Mouse (Mus musculus): ENCODE data around the gene Axl.

Gene Axl

GRCm38 (mm10) chr7:25788220-25789128 lies at the start of gene Axl:
Gene Axl, minus strand, starts transcription at chr7:25788705.
- DNase-seq (ENCODE audit: low spot score): no peak

GRCm38 (mm10) chr7:25835188-25835891 lies 46.8 kb upstream of the Axl start:
- no peak for DNase-seq (ENCODE audit: low spot score)

DNA sequence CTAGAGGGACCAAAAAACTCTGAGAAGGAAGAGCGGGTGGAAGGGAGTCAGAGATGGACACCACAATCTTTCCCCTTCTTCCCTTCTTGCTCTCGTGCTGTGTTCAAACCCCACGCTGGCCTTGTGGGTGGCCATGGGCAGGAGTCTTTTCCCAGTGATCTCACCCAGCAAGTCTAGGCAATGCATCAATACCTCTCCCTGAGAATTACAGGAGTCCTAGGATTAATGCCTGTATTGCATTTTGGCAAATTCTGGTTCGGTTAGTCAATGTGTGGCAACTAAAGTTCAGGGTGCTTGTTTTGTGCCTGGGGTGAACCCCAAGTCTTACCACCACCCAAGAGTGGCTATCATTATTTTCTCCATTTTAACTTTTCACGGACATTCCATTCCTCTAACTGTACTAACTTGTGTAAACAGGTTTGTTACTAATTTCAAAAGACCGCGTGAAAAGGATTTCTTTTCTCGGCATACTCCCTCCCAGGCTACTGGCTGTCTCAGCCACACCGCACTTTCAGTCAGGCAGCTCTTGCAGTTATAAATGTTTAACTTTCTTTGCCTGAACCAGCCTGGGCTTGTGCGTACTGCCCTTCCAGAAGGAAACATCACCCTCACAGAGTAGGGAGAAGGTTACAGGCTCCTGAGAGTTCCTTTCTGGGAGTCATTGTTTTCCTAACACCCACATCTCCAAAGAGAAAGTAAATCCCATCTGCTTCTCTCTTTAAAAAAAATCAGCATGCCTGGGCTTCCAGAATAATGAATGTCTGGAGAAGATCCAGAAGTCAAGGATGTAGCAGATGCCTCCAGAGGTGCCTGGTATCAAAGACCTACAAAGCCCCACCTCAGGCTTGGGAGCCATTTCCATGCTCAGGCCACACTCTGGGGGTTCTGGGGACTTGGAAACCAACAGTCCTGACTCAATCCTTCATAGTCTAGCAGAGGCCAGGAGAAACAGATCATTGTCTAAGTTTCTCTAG lies 43.3 kb upstream of the Axl start:
- DNase-seq (ENCODE audit: low spot score): no peak

- no peak for DNase-seq (ENCODE audit: low spot score)
These were observed 41.7 kb upstream of the Axl start for GRCm38 (mm10) chr7:25830251-25830650.

GRCm38 (mm10) chr7:25827199-25827598 lies 38.7 kb upstream of the Axl start:
- DNase-seq (ENCODE audit: low spot score): no peak

GRCm38 (mm10) chr7:25826029-25826428 lies 37.5 kb upstream of the Axl start:
- no peak for DNase-seq (ENCODE audit: low spot score)

DNA sequence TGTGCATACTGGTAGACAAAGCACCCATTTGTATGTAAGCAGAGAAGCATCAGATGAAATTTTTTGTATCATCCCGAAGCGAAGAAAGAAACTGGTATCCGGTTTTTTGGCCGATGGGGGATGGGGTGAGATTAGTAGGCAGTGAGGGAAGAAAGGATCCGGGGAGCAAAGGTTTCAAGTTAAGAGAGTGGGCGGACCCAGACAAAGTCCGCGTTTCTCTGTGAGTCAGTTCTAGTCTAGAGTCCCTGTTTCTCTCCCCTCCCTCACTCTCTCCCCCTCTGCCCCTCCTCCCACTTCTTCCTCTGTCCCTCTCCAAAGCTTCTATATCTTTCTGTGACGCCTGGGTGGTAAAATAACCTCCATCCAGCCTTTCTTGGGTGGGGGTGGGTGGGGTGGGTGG lies 36.5 kb upstream of the Axl start:
- no peak for DNase-seq (ENCODE audit: low spot score)

- DNase-seq (ENCODE audit: low spot score): no peak
These were observed 27.9 kb upstream of the Axl start, which contains the start of gene Cyp2s1 for GRCm38 (mm10) chr7:25816241-25816919. Gene Cyp2s1, minus strand, starts transcription at chr7:25816913.

DNA sequence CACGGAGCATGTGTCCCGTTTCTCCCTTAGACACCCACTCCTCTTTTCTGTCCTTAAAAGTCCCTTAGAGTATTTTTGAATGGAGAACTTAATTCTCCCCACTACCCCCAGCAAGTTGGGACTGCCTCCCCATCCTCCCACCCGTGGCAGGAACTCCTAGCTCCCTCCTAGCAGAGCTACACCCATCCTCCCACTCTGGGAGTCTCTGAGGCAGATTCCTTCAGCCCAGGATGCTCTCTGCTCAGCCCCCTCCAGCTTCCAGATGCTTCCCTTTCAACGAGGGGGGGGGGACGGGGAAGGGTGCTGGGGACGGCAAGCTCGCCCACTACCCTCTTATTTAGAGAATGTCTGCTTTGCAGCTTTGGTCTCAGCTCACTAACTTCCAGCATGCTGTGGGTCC lies 27.1 kb upstream of the Axl start:
- DNase-seq (ENCODE audit: low spot score): no peak

GRCm38 (mm10) chr7:25814711-25815110 lies 26.2 kb upstream of the Axl start:
- DNase-seq (ENCODE audit: low spot score): no peak

DNA sequence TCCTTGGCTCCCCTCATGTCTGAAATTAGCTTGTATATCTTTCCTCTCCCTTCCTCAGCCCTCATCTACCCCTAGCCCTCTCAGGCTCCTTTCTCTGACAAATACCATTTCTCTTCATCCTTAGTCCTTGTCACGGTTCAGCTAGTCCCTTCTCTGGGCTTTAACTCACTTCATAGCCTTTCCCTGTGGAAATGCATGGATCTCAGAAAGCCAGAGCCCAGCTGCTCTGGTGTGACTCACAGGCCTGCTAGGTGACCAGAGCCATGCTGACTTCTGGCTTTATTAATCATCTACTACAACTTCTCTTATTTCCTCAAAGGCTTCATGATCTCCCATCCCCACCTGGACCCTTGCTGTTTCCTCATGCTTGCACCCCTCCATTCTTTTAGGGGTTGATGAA lies 23.7 kb upstream of the Axl start:
- DNase-seq (ENCODE audit: low spot score): no peak

DNA sequence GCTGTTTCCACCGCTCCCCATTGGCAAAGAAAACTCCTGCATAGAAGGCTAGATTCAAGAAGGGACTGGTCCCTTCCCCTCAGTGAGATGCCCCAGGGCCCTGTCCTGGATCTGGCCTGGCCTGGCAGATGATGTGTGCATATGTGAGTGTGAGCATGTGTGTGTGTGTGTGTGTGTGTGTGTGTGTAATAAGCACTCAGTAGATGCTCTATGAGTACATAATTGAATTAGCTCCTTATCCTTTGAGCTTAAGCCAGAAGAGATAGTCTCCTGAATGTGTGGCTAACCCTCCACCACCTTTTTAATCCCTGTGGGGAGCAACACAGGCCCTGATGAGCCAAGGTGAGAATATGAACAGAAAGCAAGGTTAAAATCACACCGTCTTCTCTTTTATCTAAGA lies 23.2 kb upstream of the Axl start:
- no peak for DNase-seq (ENCODE audit: low spot score)

- no peak for DNase-seq (ENCODE audit: low spot score)
These were observed 17.3 kb upstream of the Axl start for GRCm38 (mm10) chr7:25805631-25806343.

GRCm38 (mm10) chr7:25804792-25805191 lies 16.3 kb upstream of the Axl start:
- DNase-seq (ENCODE audit: low spot score): no peak

- DNase-seq (ENCODE audit: low spot score): no peak
These were observed 15.0 kb upstream of the Axl start for GRCm38 (mm10) chr7:25803460-25803859.

- no peak for DNase-seq (ENCODE audit: low spot score)
These were observed 14.0 kb upstream of the Axl start for GRCm38 (mm10) chr7:25802241-25803125.

DNA sequence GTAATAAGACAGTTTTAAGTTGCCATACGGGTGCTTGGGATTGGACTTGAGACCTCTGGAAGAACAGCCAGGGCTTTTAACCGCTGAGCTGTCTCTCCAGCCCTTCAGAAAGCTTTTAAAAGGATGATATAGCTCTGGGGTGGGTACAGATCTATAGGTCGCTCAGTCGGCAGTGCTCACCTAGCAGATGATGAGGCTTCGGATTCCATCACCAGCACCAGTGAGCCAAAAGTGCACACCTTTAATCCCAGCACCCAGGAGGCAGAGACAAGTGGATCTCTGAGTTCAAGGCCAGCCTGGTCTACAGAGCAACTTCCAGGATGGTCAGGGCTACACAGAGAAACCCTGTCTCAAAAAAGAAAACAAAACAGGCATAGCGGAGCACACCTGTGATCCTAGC lies 12.5 kb upstream of the Axl start:
- no peak for DNase-seq (ENCODE audit: low spot score)

GRCm38 (mm10) chr7:25799369-25799768 lies 10.9 kb upstream of the Axl start:
- no peak for DNase-seq (ENCODE audit: low spot score)

DNA sequence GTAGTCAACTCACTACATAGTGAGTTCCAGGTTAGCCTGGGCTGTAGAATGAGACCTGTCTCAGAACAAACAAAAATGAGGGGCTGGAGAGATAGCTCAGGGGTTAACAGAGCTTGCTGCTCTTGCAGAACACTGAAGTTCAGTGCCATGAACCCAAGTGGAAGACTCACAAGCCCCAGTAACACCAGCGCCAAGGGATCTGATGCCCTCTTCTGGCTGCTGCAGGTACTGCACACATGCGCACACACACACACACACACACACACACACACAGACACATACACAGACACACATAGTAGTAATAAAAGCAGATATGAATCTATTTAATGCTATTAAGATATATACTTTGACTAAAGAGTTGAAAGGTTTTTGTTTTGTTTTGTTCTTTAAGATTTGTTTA lies 10.0 kb upstream of the Axl start:
- DNase-seq (ENCODE audit: low spot score): no peak

DNA sequence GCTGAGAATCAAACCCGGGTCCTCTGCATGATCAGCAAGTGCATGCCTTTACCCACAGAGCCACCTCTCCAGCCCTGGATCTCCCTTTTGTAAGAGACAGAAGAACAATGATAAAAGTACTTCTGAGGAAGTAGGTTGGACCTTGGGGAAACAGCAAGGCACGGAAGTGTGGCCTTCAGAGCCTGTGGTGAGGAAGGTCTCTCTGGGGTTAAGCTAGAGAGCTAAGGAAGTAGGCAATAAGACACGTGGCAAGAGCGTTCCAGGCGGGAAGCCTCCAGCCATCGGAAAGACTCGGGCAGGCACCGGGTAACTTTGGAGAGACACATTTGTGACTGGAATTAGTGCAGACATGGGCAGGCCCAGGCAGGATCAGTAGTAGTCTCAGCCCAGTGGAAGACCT lies 6.3 kb upstream of the Axl start:
- DNase-seq (ENCODE audit: low spot score): no peak
